Mouse (Mus musculus) CH12.LX (cell line): Measurements from ENCODE around the gene Slc1a7.

ENCODE experiments used
- MAX ChIP-seq: IDR thresholded peaks from 2 replicates; pipeline ENCODE4 v1.6.1; 2011; ENCODE audit warnings: low read length, improper control_type of control experiment
- POLR2A ChIP-seq: IDR thresholded peaks from 2 replicates; pipeline ENCODE4 v1.6.1; 2011; ENCODE audit warnings: low read depth, mild to moderate bottlenecking, improper control_type of control experiment, low read length
- TBP ChIP-seq: conservative IDR thresholded peaks from 2 replicates; pipeline ENCODE4 v1.6.1; 2011; ENCODE audit warnings: low read depth, low read length, improper control_type of control experiment

DNA sequence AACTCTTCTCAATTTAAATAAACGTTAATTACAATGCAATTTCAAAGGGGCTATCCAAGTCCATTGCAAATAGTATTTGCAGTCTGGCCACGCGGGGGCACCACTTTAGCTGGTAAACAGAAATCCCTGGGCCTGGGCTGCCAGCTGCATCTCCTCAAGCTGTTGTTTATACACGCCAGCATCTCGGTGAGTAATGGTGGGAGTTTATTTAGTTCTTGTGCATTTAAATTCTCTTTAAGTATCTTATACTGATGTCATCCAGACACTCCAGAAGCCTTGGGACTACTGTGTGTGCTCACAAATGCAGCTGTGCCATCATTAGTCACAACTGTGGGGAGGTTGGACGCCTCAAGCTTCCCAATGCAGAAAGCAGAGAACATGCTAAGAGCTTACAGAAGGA lies 30.8 kb upstream of the Slc1a7 start:
- no peak for TF ChIP-seq TBP
- TF ChIP-seq MAX = no peak
- TF ChIP-seq POLR2A = no peak
